Mouse (Mus musculus) G1E (cell line): ENCODE measurements at regions not wholly inside any gene's neighbourhood (a gene's known extent, or its start where the extent isn't known, plus 50 kb on each side); places are given as distances from the start of the nearest gene placed in this dataset.

ENCODE experiments used
- CTCF ChIP-seq: IDR thresholded peaks from 2 replicates; pipeline ENCODE4 v1.5.1; 2012; ENCODE audit warnings: low read depth, low read length, inconsistent platforms, mixed read lengths
- GATA1 ChIP-seq: IDR thresholded peaks from 2 replicates; pipeline ENCODE4 v1.6.1; 2012; ENCODE audit warnings: borderline replicate concordance, low read length, inconsistent platforms, mixed read lengths
- GATA2 ChIP-seq: IDR thresholded peaks from 2 replicates; pipeline ENCODE4 v1.6.1; 2012; ENCODE audit warnings: low read depth, low read length, inconsistent platforms, borderline replicate concordance
- TAL1 ChIP-seq: conservative IDR thresholded peaks from 2 replicates; pipeline ENCODE4 v1.6.1; 2012; ENCODE audit warnings: low read depth, low read length, inconsistent platforms, mixed read lengths

DNA sequence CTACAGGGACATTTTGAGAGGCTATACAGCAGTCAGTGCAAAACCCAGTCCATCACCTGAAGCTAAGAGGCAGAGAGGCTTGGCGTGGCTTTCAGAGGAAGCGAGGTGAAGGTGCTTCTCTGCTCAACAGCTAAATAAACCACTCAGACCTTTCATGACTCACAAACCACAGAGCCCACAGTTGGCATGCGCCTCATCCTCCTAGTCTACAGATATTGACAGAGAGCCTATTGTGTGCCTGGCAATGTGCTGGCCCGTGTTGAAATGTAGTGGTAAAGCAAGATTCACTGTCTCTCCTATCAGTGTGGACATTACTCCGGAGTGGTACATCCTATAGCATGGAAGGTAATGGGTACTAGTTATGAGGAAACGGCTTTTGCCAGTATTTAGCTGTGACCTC is 61.9 kb upstream of the Ado start:
- TF ChIP-seq TAL1 (no peak), CTCF (no peak), GATA2 (no peak), GATA1 (no peak)
